In genomic region chr10:118441898-118442297, GRCm38 (mm10) we compare ENCODE assay signal across 11 mouse cellular contexts. TPM values are rescaled to one million over a fixed set of nuclear protein-coding genes. Genes with fewer than 3 reads are reported as not detected.
DNase-seq lines count a peak whose midpoint lies in the region; ATAC-seq and TF ChIP-seq lines count a peak whose summit lies in the region.
"Had no signal": no experiment of that assay in that cellular context is flagged by ENCODE, and none has a peak within 500 bp of the region (broad histone marks: within the 10 kb centered on the region; RNA-seq: fewer than 3 reads in every experiment).

No protein-coding gene starts in this region.

- H3K9ac ChIP-seq in intestine, postnatal 0 days (ENCODE audit: low read depth, low read length): no peak overlapping the region
- H3K9ac ChIP-seq in intestine, embryonic 15.5 days: no peak overlapping the region
- H3K9ac ChIP-seq: hindbrain, embryonic 12.5 days; limb, embryonic 15.5 days had no signal

- H3K4me2 ChIP-seq in intestine, postnatal 0 days (replicated peaks; ENCODE audit: low read depth): no peak overlapping the region
- H3K4me2 ChIP-seq in intestine, embryonic 15.5 days (replicated peaks): no peak overlapping the region
- H3K4me2 ChIP-seq: hindbrain, embryonic 12.5 days; limb, embryonic 15.5 days had no signal

- H3K4me1 ChIP-seq in intestine, postnatal 0 days (replicated peaks; ENCODE audit: control insufficient read depth, insufficient read depth, low read length): no peaks in the 10 kb centered on the region
- H3K4me1 ChIP-seq in intestine, embryonic 15.5 days (replicated peaks): no peaks in the 10 kb centered on the region
- H3K4me1 ChIP-seq: hindbrain, embryonic 12.5 days; limb, embryonic 15.5 days had no signal

- no peaks in the 10 kb centered on the region for H3K27me3 ChIP-seq in intestine, postnatal 0 days (replicated peaks; ENCODE audit: control insufficient read depth, insufficient read depth, low read length)
- H3K27me3 ChIP-seq in intestine, embryonic 15.5 days (replicated peaks): no peaks in the 10 kb centered on the region
- H3K27me3 ChIP-seq: hindbrain, embryonic 12.5 days; limb, embryonic 15.5 days had no signal

- 67% methylated on average over 3 of the region's 3 CpGs for WGBS in intestine, postnatal 0 days
- 76% methylated on average over 3 of the region's 3 CpGs for WGBS in intestine, embryonic 15.5 days

- H3K36me3 ChIP-seq in intestine, postnatal 0 days (ENCODE audit: control insufficient read depth, insufficient read depth): no peaks in the 10 kb centered on the region
- H3K36me3 ChIP-seq in intestine, embryonic 15.5 days: no peaks in the 10 kb centered on the region
- H3K36me3 ChIP-seq: hindbrain, embryonic 12.5 days; limb, embryonic 15.5 days had no signal

- no peaks in the 10 kb centered on the region for H3K9me3 ChIP-seq in intestine, postnatal 0 days (ENCODE audit: control insufficient read depth)
- H3K9me3 ChIP-seq in intestine, embryonic 15.5 days: no peaks in the 10 kb centered on the region
- H3K9me3 ChIP-seq: hindbrain, embryonic 12.5 days; limb, embryonic 15.5 days had no signal

- no peak for ATAC-seq in intestine, postnatal 0 days
- ATAC-seq in intestine, embryonic 15.5 days: no peak

- peak; percentile 54 for TF ChIP-seq CTCF in intestine, postnatal 0 days (IDR thresholded peaks at IDR 0.05; ENCODE audit: low read depth)

- DNase-seq in 416B (ENCODE audit: low read depth): peak; percentile 25
- peak; percentile 54 for DNase-seq in CD4-positive helper T cell, adult 2 months (ENCODE audit: low read depth, low spot score)
- DNase-seq in layer of hippocampus, adult 9-11 months: peak; percentile 5
- DNase-seq in adrenal gland, adult 18-20 months (ENCODE audit: low spot score in 2 of 2): no peak
- DNase-seq in urinary bladder, adult 18-20 months (ENCODE audit: low spot score in 2 of 2): no peak

- no peak overlapping the region for H3K4me3 ChIP-seq in intestine, postnatal 0 days (ENCODE audit: low read depth, low read length)
- no peak overlapping the region for H3K4me3 ChIP-seq in intestine, embryonic 15.5 days (replicated peaks)
- H3K4me3 ChIP-seq: hindbrain, embryonic 12.5 days; limb, embryonic 15.5 days; myocyte had no signal

- no peak overlapping the region for H3K27ac ChIP-seq in intestine, postnatal 0 days (ENCODE audit: low read depth, low read length)
- no peak overlapping the region for H3K27ac ChIP-seq in intestine, embryonic 15.5 days
- H3K27ac ChIP-seq: hindbrain, embryonic 12.5 days; limb, embryonic 15.5 days had no signal

RNA-seq across cellular contexts. Expression of gene Ifng, which starts 1.1 kb away (rescaled TPM):
- not detected in 2 replicates for polyA plus RNA-seq in intestine, postnatal 0 days (2015; fragmentation: Nextera tagmentation; extraction: Ambion mirVana)
- not detected in 2 replicates for polyA plus RNA-seq in intestine, embryonic 15.5 days (2015; fragmentation: Nextera tagmentation; extraction: Ambion mirVana)
- not detected for total RNA-seq in adrenal gland, adult 18-20 months (2021)
- polyA plus RNA-seq: hindbrain, embryonic 12.5 days; limb, embryonic 15.5 days; myocyte; stomach, embryonic 14.5 days had no signal

Comparison
In these comparisons a context has a peak if more than half of its experiments do, and no peak if none do; other contexts are left out.
1. DNase-seq: peak in 416B (single experiment), CD4-positive helper T cell, adult 2 months (single experiment) and layer of hippocampus, adult 9-11 months (single experiment); none in adrenal gland, adult 18-20 months (0 of 2) and urinary bladder, adult 18-20 months (0 of 2).